Mouse (Mus musculus) T-cell, adult 66 days (primary cell): Measurements from ENCODE around the gene Ssu2. TPM values are rescaled to one million over a fixed set of nuclear protein-coding genes. Genes with fewer than 3 reads are reported as not detected.

ENCODE experiments used
- total RNA-seq, 2 experiments: library from RNA; stranded (reverse); gene quantifications; 3 replicates in 1 of 2; 4 replicates in 1 of 2; pipeline ENCODE4 v1.2.4; 2023

Gene Ssu2
- total RNA-seq = not detected

GRCm38 (mm10) chr6:112387947-112388346 is at the start of gene Ssu2:
Gene Ssu2 (minus strand): TSS chr6:112388023.

Other genes with a start within 250 kb of the Ssu2 start
- gene Lmcd1, start 114.3 kb downstream of the Ssu2 start, total RNA-seq = not detected
- not detected for gene Cav3, start 71.5 kb upstream of the Ssu2 start, total RNA-seq
- gene Oxtr, start 101.9 kb upstream of the Ssu2 start, total RNA-seq = not detected